Mouse (Mus musculus) frontal cortex, postnatal 36 days (tissue): ENCODE measurements around the gene Btbd16.
A peak's percentile ranks its signal among the peaks of the same experiment; 100 is the strongest.

Experiments used
- DNase-seq, 2 experiments: peaks; one replicate each; pipeline ENCODE4 v3.0.0; 2022; ENCODE audit warnings: low spot score in 2 of 2

The Btbd16 gene

GRCm38 (mm10) chr7:130768151-130768550 is 5.7 kb upstream of the Btbd16 start:
- no peak for DNase-seq

GRCm38 (mm10) chr7:130770707-130771106 is 3.2 kb upstream of the Btbd16 start:
- DNase-seq = peak; percentile 82 to 85

GRCm38 (mm10) chr7:130773171-130773830 is 568 bp upstream of the Btbd16 start:
- no peak for DNase-seq

GRCm38 (mm10) chr7:130780866-130781419 is 7.1 kb downstream of the Btbd16 start:
- no peak for DNase-seq

GRCm38 (mm10) chr7:130782501-130783050 is 8.7 kb downstream of the Btbd16 start:
- DNase-seq = no peak

- no peak for DNase-seq
Measured at GRCm38 (mm10) chr7:130785923-130786575, 12.2 kb downstream of the Btbd16 start.

- no peak for DNase-seq
Measured at GRCm38 (mm10) chr7:130786708-130787107, 12.8 kb downstream of the Btbd16 start.

GRCm38 (mm10) chr7:130787537-130787936 is 13.7 kb downstream of the Btbd16 start:
- no peak for DNase-seq

GRCm38 (mm10) chr7:130788950-130789349 is 15.1 kb downstream of the Btbd16 start:
- DNase-seq = no peak

GRCm38 (mm10) chr7:130789456-130789855 is 15.6 kb downstream of the Btbd16 start:
- no peak for DNase-seq

- DNase-seq = no peak
Measured at GRCm38 (mm10) chr7:130793671-130794070, 19.8 kb downstream of the Btbd16 start.

GRCm38 (mm10) chr7:130796786-130797185 is 22.9 kb downstream of the Btbd16 start:
- no peak for DNase-seq

- no peak for DNase-seq
Measured at GRCm38 (mm10) chr7:130797524-130797923, 23.7 kb downstream of the Btbd16 start.

GRCm38 (mm10) chr7:130799418-130799817 is 25.5 kb downstream of the Btbd16 start:
- no peak for DNase-seq

GRCm38 (mm10) chr7:130800681-130801080 is 26.8 kb downstream of the Btbd16 start:
- DNase-seq = no peak

- no peak for DNase-seq
Measured at GRCm38 (mm10) chr7:130801811-130802210, 27.9 kb downstream of the Btbd16 start.

- no peak for DNase-seq
Measured at GRCm38 (mm10) chr7:130803251-130803825, 29.5 kb downstream of the Btbd16 start.

- no peak for DNase-seq
Measured at GRCm38 (mm10) chr7:130804991-130805390, 31.1 kb downstream of the Btbd16 start.

GRCm38 (mm10) chr7:130807749-130808148 is 33.9 kb downstream of the Btbd16 start:
- peak; percentile 67 to 73 for DNase-seq

- no peak for DNase-seq
Measured at GRCm38 (mm10) chr7:130808694-130809093, 34.8 kb downstream of the Btbd16 start.

- no peak for DNase-seq
Measured at GRCm38 (mm10) chr7:130810238-130810637, 36.4 kb downstream of the Btbd16 start.

- DNase-seq = no peak
Measured at GRCm38 (mm10) chr7:130812407-130812806, 38.5 kb downstream of the Btbd16 start.
